Mouse (Mus musculus) midbrain, postnatal 0 days (tissue): ENCODE measurements at regions not wholly inside any gene's neighbourhood (a gene's known extent, or its start where the extent isn't known, plus 50 kb on each side); places are given as distances from the start of the nearest gene placed in this dataset.
"Not testable (repeated sequence)": the region's sequence is repeated elsewhere in the genome, so short reads cannot be mapped to it uniquely, and the experiment has no call there.

Source experiments
- ATAC-seq: fragments of 200-750 bp; cut with Nextera tagmentation; 2 replicates; pipeline ENCODE4 v1.8.0; 2017; ENCODE audit warnings: moderate number of reproducible peaks, mild to moderate bottlenecking, moderate TSS enrichment, moderate library complexity; ENCODE audit not compliant: low FRiP score
- DNase-seq: peaks from one replicate; pipeline ENCODE4 v3.0.0-alpha.2; 2015; ENCODE audit warnings: low spot score
- H3K27ac ChIP-seq: fragments of 300-500 bp; sonication (generic); 2 replicates; pipeline ENCODE4 v1.5.1; 2014; ENCODE audit warnings: low read depth, mild to moderate bottlenecking, low read length, mixed read lengths
- H3K27me3 ChIP-seq: fragments of 300-500 bp; sonication (generic); 2 replicates; pipeline ENCODE4 v1.6.1; 2014; ENCODE audit warnings: low read length, control low read depth, mixed read lengths; ENCODE audit not compliant: insufficient read depth
- H3K36me3 ChIP-seq: fragments of 300-500 bp; sonication (generic); 2 replicates; pipeline ENCODE4 v1.6.1; 2014; ENCODE audit warnings: low read length, control low read depth, mixed read lengths; ENCODE audit not compliant: insufficient read depth
- H3K4me1 ChIP-seq: fragments of 300-500 bp; sonication (generic); 2 replicates; pipeline ENCODE4 v1.6.1; 2014; ENCODE audit warnings: mild to moderate bottlenecking, control low read depth, antibody characterized with exemption, low read length, mixed read lengths; ENCODE audit not compliant: insufficient read depth
- H3K4me2 ChIP-seq: fragments of 300-500 bp; sonication (generic); 2 replicates; pipeline ENCODE4 v1.6.1; 2014; ENCODE audit warnings: low read depth, mild to moderate bottlenecking, low read length, mixed read lengths; ENCODE audit not compliant: poor library complexity, severe bottlenecking
- H3K4me3 ChIP-seq: fragments of 300-500 bp; sonication (generic); 2 replicates; pipeline ENCODE4 v1.5.1; 2014; ENCODE audit warnings: low read depth, mild to moderate bottlenecking, low read length, moderate library complexity
- H3K9ac ChIP-seq: fragments of 300-500 bp; sonication (generic); replicated peaks from 2 replicates; pipeline ENCODE4 v1.6.1; 2014; ENCODE audit warnings: mild to moderate bottlenecking, low read length, moderate library complexity, mixed read lengths; ENCODE audit not compliant: poor library complexity, severe bottlenecking
- H3K9me3 ChIP-seq: fragments of 300-500 bp; sonication (generic); 2 replicates; pipeline ENCODE4 v1.6.1; 2016; ENCODE audit warnings: low read length, control low read depth
- CTCF ChIP-seq: IDR thresholded peaks from 2 replicates; pipeline ENCODE4 v1.5.1; 2016; ENCODE audit warnings: antibody characterized with exemption, mild to moderate bottlenecking
- WGBS: fragments of 180-500 bp; shearing (Covaris S2); extraction: QIAGEN DNeasy Blood & Tissue Kit; methylation state at CpG from one replicate; pipeline ENCODE4 v1.1.7; 2014; 5-methylcytosine and 5-hydroxymethylcytosine counted together

- WGBS = 90% methylated on average over 1 of the region's 1 CpGs
- H3K36me3 ChIP-seq = no peaks in the 10 kb centered on the region
- no peak overlapping the region for H3K27ac ChIP-seq
- H3K4me1 ChIP-seq = no peaks in the 10 kb centered on the region
- ATAC-seq (no peak), DNase-seq (no peak)
- no peak overlapping the region for H3K9ac ChIP-seq
- no peaks in the 10 kb centered on the region for H3K27me3 ChIP-seq
- TF ChIP-seq CTCF = no peak
- H3K9me3 ChIP-seq = no peaks in the 10 kb centered on the region
- no peak overlapping the region for H3K4me2 ChIP-seq
- H3K4me3 ChIP-seq = no peak overlapping the region
These were observed 1052.2 kb downstream of the Hace1 start for GRCm38 (mm10) chr10:46629876-46630275.

GRCm38 (mm10) chr10:46663041-46663440 is 1085.4 kb downstream of the Hace1 start:
- ATAC-seq = no peak

GRCm38 (mm10) chr10:46689823-46690372 is 1112.3 kb downstream of the Hace1 start:
- not testable (repeated sequence) for H3K27ac ChIP-seq, H3K4me2 ChIP-seq, H3K9ac ChIP-seq, H3K9me3 ChIP-seq, DNase-seq, H3K27me3 ChIP-seq, H3K36me3 ChIP-seq, ATAC-seq, H3K4me1 ChIP-seq, H3K4me3 ChIP-seq
- 95% methylated on average over 1 of the region's 1 CpGs for WGBS

More at GRCm38 (mm10) chr10:46663041-46663440, 1085.4 kb downstream of the Hace1 start:
- Histone ChIP-seq H3K9me3 (no peaks in the 10 kb centered on the region), H3K27ac (no peak overlapping the region), H3K9ac (no peak overlapping the region), H3K27me3 (no peaks in the 10 kb centered on the region), H3K4me2 (no peak overlapping the region), H3K4me3 (no peak overlapping the region), H3K4me1 (no peaks in the 10 kb centered on the region), H3K36me3 (no peaks in the 10 kb centered on the region)
- no peak for DNase-seq
- no peak for TF ChIP-seq CTCF

GRCm38 (mm10) chr10:46692661-46693060 is 1115.0 kb downstream of the Hace1 start:
- no peaks in the 10 kb centered on the region for H3K9me3 ChIP-seq
- TF ChIP-seq CTCF = no peak
- WGBS = 96% methylated on average over 3 of the region's 3 CpGs
- H3K27ac ChIP-seq = no peak overlapping the region
- H3K4me1 ChIP-seq = no peaks in the 10 kb centered on the region
- no peak overlapping the region for H3K4me2 ChIP-seq
- no peaks in the 10 kb centered on the region for H3K36me3 ChIP-seq
- no peak overlapping the region for H3K9ac ChIP-seq
- H3K27me3 ChIP-seq = no peaks in the 10 kb centered on the region
- ATAC-seq = no peak
- DNase-seq = no peak
- H3K4me3 ChIP-seq = no peak overlapping the region

GRCm38 (mm10) chr10:46697363-46698246 is 1120.0 kb downstream of the Hace1 start:
- TF ChIP-seq CTCF = peak; percentile 61
- DNase-seq (peak; percentile 91), ATAC-seq (peak; percentile 88)
- no peaks in the 10 kb centered on the region for H3K36me3 ChIP-seq
- H3K9me3 ChIP-seq = no peaks in the 10 kb centered on the region
- WGBS = 19% methylated on average over 2 of the region's 2 CpGs
- no peak overlapping the region for H3K4me2 ChIP-seq
- no peaks in the 10 kb centered on the region for H3K27me3 ChIP-seq
- no peaks in the 10 kb centered on the region for H3K4me1 ChIP-seq
- H3K4me3 ChIP-seq = no peak overlapping the region
- H3K27ac ChIP-seq = no peak overlapping the region
- no peak overlapping the region for H3K9ac ChIP-seq

- TF ChIP-seq CTCF = no peak
- no peak overlapping the region for H3K27ac ChIP-seq
- 42% methylated on average over 4 of the region's 4 CpGs for WGBS
- DNase-seq (no peak), ATAC-seq (no peak)
- no peak overlapping the region for H3K9ac ChIP-seq
- no peaks in the 10 kb centered on the region for H3K36me3 ChIP-seq
- H3K4me3 ChIP-seq = no peak overlapping the region
- H3K4me1 ChIP-seq = no peaks in the 10 kb centered on the region
- H3K9me3 ChIP-seq = no peaks in the 10 kb centered on the region
- no peak overlapping the region for H3K4me2 ChIP-seq
- H3K27me3 ChIP-seq = no peaks in the 10 kb centered on the region
These were observed 1123.6 kb downstream of the Hace1 start for GRCm38 (mm10) chr10:46701221-46701620.

- H3K4me2 ChIP-seq, H3K9ac ChIP-seq, H3K4me3 ChIP-seq, H3K27ac ChIP-seq, ATAC-seq, H3K36me3 ChIP-seq, H3K4me1 ChIP-seq, DNase-seq, H3K27me3 ChIP-seq, H3K9me3 ChIP-seq: not testable (repeated sequence)
These were observed 1130.4 kb downstream of the Hace1 start for GRCm38 (mm10) chr10:46708022-46708421.
